Mouse (Mus musculus) kidney, adult 2 months (tissue): ENCODE measurements around the gene Cpne5. TPM values are rescaled to one million over a fixed set of nuclear protein-coding genes. Genes with fewer than 3 reads are reported as not detected.

Experiments used
- DNase-seq: peaks from one replicate; pipeline ENCODE4 v3.0.0; 2021
- H3K27ac ChIP-seq: fragments of 200-500 bp; 2 replicates; pipeline ENCODE4 v1.5.1; 2012; ENCODE audit warnings: low read depth, low read length, control low read depth, inconsistent platforms; ENCODE audit not compliant: insufficient read depth
- H3K27me3 ChIP-seq: fragments of 200-500 bp; replicated peaks from 2 replicates; pipeline ENCODE4 v1.6.1; 2012; ENCODE audit warnings: mild to moderate bottlenecking, moderate library complexity, low read length, inconsistent platforms; ENCODE audit not compliant: control insufficient read depth, insufficient read depth
- H3K36me3 ChIP-seq: fragments of 200-500 bp; 2 replicates; pipeline ENCODE4 v1.6.1; 2012; ENCODE audit warnings: mild to moderate bottlenecking, moderate library complexity, low read length, inconsistent platforms; ENCODE audit not compliant: control insufficient read depth, insufficient read depth
- H3K4me1 ChIP-seq: fragments of 200-500 bp; 2 replicates; pipeline ENCODE4 v1.6.1; 2011; ENCODE audit warnings: low read length; ENCODE audit not compliant: control insufficient read depth, insufficient read depth
- H3K4me3 ChIP-seq: fragments of 200-500 bp; 2 replicates; pipeline ENCODE4 v1.5.1; 2011; ENCODE audit warnings: mild to moderate bottlenecking, low read depth, low read length, control low read depth; ENCODE audit not compliant: insufficient read depth
- CTCF ChIP-seq: fragments of 200-500 bp; conservative IDR thresholded peaks from 2 replicates; pipeline ENCODE4 v1.5.1; 2011; ENCODE audit warnings: low read depth, mild to moderate bottlenecking, control low read depth, low read length, moderate library complexity, mixed read lengths; ENCODE audit not compliant: insufficient read depth, insufficient read length
- POLR2A ChIP-seq: fragments of 200-500 bp; IDR thresholded peaks from one replicate; pipeline ENCODE4 v1.6.1; 2011; ENCODE audit warnings: low read depth, low read length, control low read depth
- WGBS: fragments of 180-500 bp; shearing (Covaris S2); methylation state at CpG from one replicate; pipeline ENCODE4 v1.1.7; 2018; 5-methylcytosine and 5-hydroxymethylcytosine counted together
- polyA plus RNA-seq: library from polyadenylated mRNA; depleted of rRNA; stranded (reverse); fragments of >200 nt; gene quantifications from 2 replicates; pipeline ENCODE4 v1.2.3, GENCODE M21; 2012; rRNA removed

Cpne5 gene
- polyA plus RNA-seq: 0.78 and 1.2 TPM in 2 replicates

DNA sequence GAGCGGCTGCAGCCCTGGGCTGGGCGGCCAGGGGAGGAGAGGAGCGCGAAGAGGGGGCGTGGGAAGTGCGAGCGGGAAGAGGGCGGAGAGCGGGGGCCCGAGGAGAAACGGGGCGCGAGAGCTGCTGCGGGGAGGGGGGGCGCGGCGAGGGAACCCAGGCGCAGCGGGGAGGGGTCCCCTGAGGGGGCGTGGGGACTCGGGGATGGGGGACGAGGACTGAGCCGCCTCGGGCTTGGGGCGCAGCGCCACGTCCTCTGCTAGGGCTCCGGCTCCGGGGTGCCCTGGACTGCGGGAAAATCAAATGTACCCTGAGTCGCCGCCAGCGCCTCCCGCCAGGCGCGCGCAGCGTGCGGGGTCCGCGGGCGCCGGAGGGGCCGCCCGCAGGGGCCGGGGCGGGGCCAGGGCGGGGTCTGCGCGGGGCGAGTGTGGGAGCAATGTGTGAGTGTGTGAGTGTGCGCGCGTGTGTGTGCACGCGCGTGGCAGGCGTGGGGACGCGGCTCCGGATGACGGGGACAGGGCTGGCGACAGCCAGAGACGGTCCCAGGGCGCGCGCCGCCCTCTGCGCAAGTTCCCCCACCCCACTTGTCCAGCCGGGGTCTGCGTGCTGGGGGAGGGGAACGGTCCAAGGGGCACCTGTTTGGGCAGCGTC is at the start of gene Cpne5:
Cpne5 (minus strand) TSS at position 396 of the 649 bp plus-strand sequence.
- Histone ChIP-seq H3K4me3 (peak within 1 kb of the TSS; percentile 26; the same call in 1 of the 2 replicates), H3K36me3 (no peaks in the 10 kb centered on the region), H3K27me3 (no peaks in the 10 kb centered on the region; the same call in 1 of the 2 replicates), H3K27ac (no peak within 1 kb of the TSS), H3K4me1 (no peaks in the 10 kb centered on the region)
- TF ChIP-seq CTCF (no peak), POLR2A (no peak)
- DNase-seq: no peak
- WGBS: 1% methylated on average over 64 of the region's 73 CpGs

DNA sequence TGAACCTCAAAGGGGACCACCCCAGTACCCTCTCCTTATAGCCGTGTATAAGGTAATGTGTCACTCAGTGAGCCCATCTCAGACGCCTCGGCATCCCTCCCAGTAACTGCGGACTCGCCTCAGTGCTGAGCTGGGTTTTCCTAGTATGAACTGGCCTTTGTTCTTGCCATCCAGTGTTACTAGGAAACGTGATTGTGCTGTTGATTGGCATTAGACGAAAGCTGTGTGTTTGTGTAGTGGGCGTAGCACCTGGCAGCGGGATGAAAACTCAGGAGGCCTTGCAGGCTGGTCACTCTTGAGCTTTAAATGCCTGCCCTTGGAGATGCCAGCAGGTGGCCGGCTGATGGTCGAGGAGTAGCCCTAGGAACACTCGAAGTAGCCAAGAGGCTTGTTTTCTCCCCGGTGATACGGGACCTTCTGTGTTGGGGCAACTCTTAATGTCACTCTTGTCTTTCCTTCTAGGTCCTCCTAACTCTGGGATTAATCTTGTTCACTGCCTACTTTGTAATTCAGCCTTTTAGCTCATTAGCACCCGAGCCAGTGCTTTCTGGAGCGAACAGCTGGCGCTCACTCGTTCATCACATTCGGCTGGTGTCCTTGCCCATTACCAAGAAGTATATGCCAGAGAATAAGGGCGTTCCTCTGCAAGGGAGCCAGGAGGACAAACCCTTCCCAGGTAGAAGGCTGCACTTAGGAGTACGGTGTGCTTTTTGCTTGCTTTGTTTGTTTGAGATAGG is 44.4 kb upstream of the Cpne5 start:
- Histone ChIP-seq H3K27ac (no peak overlapping the region), H3K4me3 (no peak overlapping the region), H3K36me3 (no peaks in the 10 kb centered on the region; the same call in 1 of the 2 replicates), H3K4me1 (no peaks in the 10 kb centered on the region), H3K27me3 (no peaks in the 10 kb centered on the region)
- no peak for DNase-seq
- 73% methylated on average over 21 of the region's 21 CpGs for WGBS
- TF ChIP-seq CTCF: no peak

DNA sequence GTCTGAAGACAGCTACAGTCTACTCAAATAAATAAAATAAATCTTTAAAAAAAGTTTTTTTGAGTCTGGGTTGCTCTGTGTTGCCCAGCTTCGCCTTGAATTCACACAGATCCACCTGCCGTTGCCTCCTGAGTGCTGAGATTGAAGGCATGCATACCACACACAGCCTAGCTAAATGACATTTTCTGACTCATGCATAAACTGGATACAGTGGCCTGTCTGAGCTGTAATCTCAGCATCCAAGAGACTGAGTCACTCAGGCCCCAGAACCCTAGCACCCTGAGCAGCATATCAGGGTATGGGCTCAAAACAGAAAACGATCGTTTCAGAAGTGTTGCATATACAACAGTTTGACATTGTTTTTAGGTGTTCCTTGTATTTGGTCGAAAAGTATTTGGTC is 43.6 kb upstream of the Cpne5 start:
- H3K27me3 ChIP-seq: no peaks in the 10 kb centered on the region
- WGBS: 88% methylated on average over 5 of the region's 5 CpGs
- no peaks in the 10 kb centered on the region for H3K4me1 ChIP-seq
- H3K36me3 ChIP-seq: no peaks in the 10 kb centered on the region; the same call in 1 of the 2 replicates
- no peak overlapping the region for H3K27ac ChIP-seq
- no peak overlapping the region for H3K4me3 ChIP-seq
- TF ChIP-seq POLR2A (no peak), CTCF (no peak)
- no peak for DNase-seq

DNA sequence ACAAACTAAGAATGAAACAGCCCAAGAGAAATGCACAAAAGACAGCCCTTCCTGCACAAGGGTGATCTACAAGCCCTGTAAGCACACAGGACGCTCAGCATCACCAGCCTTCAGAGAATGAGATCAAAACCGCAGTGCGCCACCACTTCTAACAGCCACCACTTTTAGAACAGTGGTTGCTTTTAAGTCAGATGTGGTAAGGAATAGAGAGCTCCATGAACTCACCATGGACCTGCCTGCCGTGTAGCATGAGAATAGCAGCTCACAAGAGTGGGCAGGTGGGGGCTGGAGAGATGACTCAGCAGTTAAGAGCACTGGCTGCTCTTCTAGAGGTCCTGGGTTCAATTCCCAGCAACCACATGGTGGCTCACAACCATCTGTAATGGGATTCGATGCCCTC is 42.5 kb upstream of the Cpne5 start:
- TF ChIP-seq POLR2A: no peak
- no peak for TF ChIP-seq CTCF
- Histone ChIP-seq H3K36me3 (no peaks in the 10 kb centered on the region; the same call in 1 of the 2 replicates), H3K4me3 (no peak overlapping the region), H3K4me1 (no peaks in the 10 kb centered on the region), H3K27ac (no peak overlapping the region), H3K27me3 (no peaks in the 10 kb centered on the region)
- no peak for DNase-seq
- 97% methylated on average over 5 of the region's 5 CpGs for WGBS

DNA sequence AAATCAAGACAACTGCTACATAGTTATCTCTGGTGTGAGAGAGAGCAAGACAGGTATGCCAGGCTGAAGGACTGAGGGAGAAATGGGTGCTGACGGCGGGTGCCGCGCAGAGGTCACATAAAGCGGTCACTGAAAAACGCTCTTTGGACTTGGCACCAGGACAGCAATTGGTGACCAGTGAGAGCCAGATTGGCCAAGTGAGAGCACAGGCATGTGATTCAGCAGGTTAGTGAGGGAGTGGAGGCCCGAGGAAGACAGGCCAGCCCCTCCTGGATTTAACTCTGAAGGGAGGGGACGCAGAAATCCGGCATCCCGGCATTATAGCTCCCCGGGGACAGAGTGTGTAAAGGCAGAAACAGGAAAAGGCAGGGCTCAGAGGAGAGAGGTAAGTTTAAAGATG is 35.9 kb upstream of the Cpne5 start:
- H3K4me1 ChIP-seq: peaks cover 14% of the 10 kb centered on the region
- H3K27ac ChIP-seq: peak overlapping the region; percentile 92
- H3K36me3 ChIP-seq: no peaks in the 10 kb centered on the region
- TF ChIP-seq POLR2A (no peak), CTCF (no peak)
- no peaks in the 10 kb centered on the region for H3K27me3 ChIP-seq
- DNase-seq: peak; percentile 97
- peak overlapping the region; percentile 35 for H3K4me3 ChIP-seq
- 17% methylated on average over 11 of the region's 11 CpGs for WGBS

DNA sequence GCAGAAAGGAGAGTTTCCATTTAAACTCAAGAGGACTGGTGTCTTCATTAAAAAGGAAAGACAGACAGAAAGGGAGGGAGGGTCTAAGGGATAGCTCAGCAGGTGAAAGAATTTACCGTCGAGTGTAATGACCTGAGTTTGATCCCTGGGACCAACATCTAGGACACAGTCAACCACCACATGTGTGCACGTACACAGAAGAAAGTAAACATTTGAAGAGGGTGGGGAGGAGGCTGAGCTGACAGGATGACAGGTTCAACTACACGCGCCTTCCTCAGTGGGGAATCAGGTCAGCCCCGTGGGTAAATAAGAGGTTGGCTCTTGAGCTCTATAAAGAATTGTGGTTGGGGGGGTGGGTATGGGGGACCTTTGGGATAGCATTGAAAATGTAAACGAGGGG is 35.2 kb upstream of the Cpne5 start:
- no peak overlapping the region for H3K4me3 ChIP-seq
- H3K4me1 ChIP-seq: peaks cover 14% of the 10 kb centered on the region
- TF ChIP-seq POLR2A: no peak
- no peak for TF ChIP-seq CTCF
- no peak for DNase-seq
- no peaks in the 10 kb centered on the region for H3K36me3 ChIP-seq
- WGBS: 71% methylated on average over 7 of the region's 7 CpGs
- H3K27ac ChIP-seq: 0 out of 2 replicates have a peak overlapping the region, but pooled peaks have one; percentile 26
- H3K27me3 ChIP-seq: no peaks in the 10 kb centered on the region

DNA sequence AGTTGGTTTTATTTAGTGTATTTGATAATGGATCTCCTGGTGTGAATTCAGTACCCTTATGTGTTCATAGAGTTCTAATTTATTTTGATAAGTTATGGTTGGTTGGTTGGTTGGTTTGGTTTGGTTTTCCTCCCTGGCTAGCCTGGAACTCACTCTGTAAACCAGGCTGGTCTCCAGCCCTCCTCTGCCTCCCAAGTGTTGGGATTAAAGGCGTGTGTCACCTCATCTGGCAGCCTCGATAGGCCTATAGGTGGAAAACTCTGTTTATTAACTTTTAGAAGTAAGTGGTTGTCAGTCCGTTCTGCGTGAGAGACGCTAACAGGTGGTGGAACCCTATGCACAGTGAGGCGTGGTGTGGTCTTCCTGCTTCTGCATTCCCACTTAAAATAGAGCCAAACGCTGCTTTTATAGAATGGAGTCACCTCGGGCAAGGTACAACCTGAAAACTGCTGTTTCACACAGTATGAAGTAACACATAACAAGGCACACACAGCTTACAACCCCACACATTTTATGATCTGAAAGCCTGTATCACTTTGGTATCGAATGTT is 32.3 kb upstream of the Cpne5 start:
- Histone ChIP-seq H3K27me3 (no peaks in the 10 kb centered on the region), H3K27ac (peak overlapping the region; percentile 73; the same call in 1 of the 2 replicates), H3K4me1 (peaks cover 13% of the 10 kb centered on the region), H3K36me3 (no peaks in the 10 kb centered on the region), H3K4me3 (no peak overlapping the region)
- DNase-seq: no peak
- WGBS: 73% methylated on average over 9 of the region's 9 CpGs
- no peak for TF ChIP-seq POLR2A
- no peak for TF ChIP-seq CTCF
